Mouse (Mus musculus): ENCODE measurements at regions not wholly inside any gene's neighbourhood (a gene's known extent, or its start where the extent isn't known, plus 50 kb on each side); places are given as distances from the start of the nearest gene placed in this dataset.

DNA sequence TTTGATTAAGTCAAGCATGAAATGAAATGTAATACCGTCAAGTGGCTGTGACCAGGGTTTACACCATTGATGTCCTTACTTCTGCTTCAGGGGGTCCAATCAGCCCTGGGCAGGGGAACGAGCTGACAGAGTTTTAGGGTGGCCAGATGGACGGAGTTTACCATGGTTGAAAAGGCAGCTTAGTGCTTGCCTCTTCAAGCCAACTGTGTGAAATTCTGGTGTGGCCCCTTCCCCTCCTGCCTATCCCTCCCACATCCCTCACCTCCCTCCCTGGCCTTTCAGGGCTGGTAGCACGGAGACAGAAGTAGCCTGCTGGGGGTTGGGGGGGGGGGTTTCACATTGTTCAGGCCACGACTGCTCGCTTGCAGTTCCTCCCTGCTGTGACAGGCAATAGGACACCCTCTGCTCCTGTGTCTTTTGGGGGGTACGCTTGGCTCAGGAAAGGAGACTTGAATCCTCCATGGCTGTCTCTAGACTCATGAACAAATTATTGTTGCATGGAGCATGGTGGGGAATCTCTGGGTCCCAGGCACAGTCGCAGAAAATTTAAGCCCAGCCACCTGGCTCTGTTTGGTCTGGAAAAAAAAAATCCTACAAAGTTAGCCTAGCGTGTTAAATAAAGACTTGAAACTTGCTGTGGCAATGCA is 262.4 kb upstream of the Irx3 start:
- no peak for DNase-seq

DNA sequence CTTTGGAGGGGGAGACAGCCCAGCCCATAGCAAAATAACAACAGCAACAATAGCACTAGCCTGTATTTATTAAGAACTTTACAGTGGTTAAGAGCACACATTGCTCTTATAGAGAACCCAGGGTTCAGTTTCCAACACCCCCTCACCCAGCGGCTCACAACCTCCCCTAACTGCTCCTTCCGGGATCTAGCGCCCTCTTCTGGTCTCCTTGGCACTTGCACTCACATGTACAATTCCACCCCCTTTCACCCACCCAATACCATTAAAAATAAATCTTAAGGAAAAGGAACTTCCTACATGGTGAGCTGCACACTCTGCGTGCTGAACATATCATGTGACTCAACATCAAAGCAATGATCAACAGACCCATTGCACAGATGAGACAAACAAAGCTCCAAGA is 261.5 kb upstream of the Irx3 start:
- no peak for DNase-seq

DNA sequence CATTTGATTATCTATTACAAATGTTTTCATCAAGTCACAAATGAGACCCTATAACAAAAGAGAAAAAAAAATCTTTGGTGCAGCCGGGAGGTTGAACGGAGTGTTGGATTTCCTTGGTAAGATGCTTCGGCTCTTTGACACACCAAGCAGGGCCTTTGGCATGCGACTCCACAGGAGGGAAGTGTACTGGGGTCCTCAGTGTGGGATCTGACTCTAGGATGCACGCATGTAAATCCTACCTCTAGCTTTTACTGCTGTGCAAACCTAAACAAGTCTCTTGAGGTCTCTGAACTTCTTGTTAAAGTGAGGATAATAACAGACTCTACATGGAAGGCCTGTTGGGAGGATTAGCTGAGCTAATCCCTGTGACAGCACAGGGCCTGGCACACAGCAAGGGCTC is 257.6 kb upstream of the Irx3 start:
- DNase-seq, result no peak

- DNase-seq, result no peak
These were observed 257.1 kb upstream of the Irx3 start for GRCm38 (mm10) chr8:92058953-92059352.

GRCm38 (mm10) chr8:92057857-92058256 is 256.0 kb upstream of the Irx3 start:
- no peak for DNase-seq

GRCm38 (mm10) chr8:92055590-92055989 is 253.7 kb upstream of the Irx3 start:
- DNase-seq, result no peak

DNA sequence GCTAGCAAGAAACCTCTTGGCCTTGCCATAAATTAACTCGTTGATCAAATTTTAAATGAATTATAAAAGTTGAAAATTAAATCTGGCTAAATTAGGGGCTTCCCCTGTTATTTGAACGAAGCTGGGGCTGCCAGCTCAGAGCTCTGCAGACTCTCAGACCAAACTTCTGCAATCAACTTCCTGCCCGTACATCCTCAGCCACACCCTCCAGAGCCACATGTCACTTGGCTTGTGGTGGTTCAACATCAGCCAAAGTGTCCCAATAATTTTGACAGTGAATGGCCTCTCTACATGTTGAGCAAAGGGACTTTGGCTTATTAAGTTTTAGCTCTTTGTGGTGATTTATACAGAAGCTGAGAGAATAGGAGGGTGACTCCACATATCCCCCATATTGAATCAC is 242.8 kb upstream of the Irx3 start:
- DNase-seq, result no peak

DNA sequence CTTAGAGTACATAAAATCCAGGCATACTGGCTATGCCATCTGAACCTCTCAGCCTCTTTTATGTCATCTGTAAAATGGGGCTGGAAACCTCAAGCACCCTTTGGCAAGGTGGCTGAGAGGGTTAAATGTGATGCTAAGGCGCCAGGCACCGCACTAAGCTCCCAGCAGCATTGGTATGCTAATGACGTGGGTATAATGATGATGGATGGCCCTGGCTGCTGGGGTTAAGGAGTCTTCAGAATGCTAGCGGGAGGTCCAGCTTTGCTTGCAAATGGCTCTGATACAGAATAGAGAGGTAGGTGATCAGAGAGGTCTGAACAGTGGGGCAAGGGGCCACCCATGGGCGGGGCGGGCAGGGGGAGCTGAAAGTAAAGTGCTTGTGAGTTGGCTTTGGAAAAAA is 241.1 kb upstream of the Irx3 start:
- no peak for DNase-seq

- DNase-seq, result no peak
These were observed 228.1 kb upstream of the Irx3 start for GRCm38 (mm10) chr8:92029954-92030353.

DNA sequence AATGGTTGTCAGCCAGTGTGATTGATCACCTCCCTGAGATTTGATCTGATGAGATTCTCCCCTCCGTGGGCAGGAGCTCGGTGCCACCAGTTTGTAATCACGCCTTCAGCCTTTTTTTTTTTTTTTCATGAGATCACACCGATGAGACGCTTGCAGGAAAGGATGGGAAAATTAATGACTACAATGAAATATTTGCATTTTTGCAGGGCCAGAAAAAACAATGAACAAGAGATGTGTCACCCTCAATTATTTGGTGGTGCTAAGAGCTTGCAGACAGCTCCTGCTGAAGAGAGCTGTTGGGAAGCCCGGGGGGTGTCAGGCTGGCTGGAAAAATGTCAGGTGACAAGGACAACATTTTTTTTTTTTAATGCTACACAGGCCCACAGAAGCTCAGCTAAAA is 227.6 kb upstream of the Irx3 start:
- no peak for DNase-seq

- DNase-seq, result no peak
These were observed 226.4 kb upstream of the Irx3 start for GRCm38 (mm10) chr8:92028308-92028707.

DNA sequence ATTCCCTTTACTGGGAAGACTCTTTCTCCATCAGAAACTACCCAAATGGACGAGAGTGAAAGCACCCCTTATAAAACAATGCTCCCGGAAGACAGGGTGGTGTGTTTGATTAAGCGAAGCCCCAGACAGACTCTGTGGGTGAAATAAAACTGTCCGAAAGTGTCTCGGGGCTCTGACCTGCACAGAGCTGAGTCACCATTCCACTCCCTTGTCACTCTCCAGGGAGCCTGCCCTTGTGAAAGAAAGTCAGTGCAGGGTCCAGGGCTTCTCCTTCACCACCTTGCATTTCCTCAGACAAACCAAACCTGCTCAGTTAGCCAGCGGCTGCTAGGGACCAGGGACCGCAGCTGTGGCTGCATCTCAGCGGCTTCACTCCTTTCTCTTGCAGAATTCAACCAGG is 222.3 kb upstream of the Irx3 start:
- DNase-seq, result no peak

- DNase-seq, result no peak
These were observed 219.7 kb upstream of the Irx3 start for GRCm38 (mm10) chr8:92021521-92021920.

- DNase-seq, result no peak
These were observed 212.8 kb upstream of the Irx3 start for GRCm38 (mm10) chr8:92014704-92015103.

- DNase-seq, result peak in 1 of 2 experiments; percentile 21
These were observed 211.3 kb upstream of the Irx3 start for GRCm38 (mm10) chr8:92013183-92013582.

- DNase-seq, result peak; percentile 29 to 65
These were observed 208.5 kb upstream of the Irx3 start for GRCm38 (mm10) chr8:92010412-92010811.

GRCm38 (mm10) chr8:92008616-92009610 is 207.0 kb upstream of the Irx3 start:
- DNase-seq, result peak; percentile 49 to 77

DNA sequence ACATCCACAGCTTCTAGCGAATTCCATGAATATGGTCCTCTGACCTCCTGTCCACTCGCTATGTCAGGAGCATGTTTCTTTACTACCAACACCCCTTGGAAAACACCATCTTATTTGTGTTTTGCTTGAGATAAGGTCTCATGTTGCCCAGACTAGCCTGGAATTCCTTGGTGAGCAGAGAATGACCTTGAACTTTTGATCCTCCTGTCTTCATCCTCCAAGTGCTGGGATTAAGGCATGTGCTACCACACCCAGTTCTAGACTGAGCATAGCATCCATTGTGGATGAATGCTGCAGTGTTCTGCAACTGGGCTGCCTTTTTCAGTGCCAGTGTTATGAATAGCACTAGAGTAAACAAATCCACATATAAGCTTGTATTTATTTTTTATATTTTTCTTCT is 203.2 kb upstream of the Irx3 start:
- DNase-seq, result no peak

GRCm38 (mm10) chr8:92004532-92004931 is 202.7 kb upstream of the Irx3 start:
- no peak for DNase-seq

- DNase-seq, result no peak
These were observed 198.5 kb upstream of the Irx3 start for GRCm38 (mm10) chr8:92000368-92000767.

- no peak for DNase-seq
These were observed 197.8 kb upstream of the Irx3 start for GRCm38 (mm10) chr8:91999661-92000060.

- no peak for DNase-seq
These were observed 197.3 kb upstream of the Irx3 start for GRCm38 (mm10) chr8:91999189-91999588.

DNA sequence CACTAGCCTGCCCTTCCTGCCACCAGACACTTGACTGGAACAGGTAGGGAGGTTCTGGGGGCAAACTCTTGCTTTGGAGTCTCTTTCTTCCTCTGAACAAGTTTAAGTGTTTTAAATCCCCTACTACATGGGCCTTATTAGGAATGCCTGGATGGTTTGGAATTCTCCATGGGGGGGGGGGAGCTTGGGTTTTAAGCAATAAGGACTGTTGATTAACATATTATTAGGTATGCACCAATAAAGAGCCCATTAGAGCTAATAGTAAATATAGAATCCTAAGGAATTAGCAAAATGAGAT is 196.0 kb upstream of the Irx3 start:
- no peak for DNase-seq
